Mouse (Mus musculus) layer of hippocampus, adult 2 months (tissue): ENCODE results near the gene Ube2e1. TPM values are rescaled to one million over a fixed set of nuclear protein-coding genes. Genes with fewer than 3 reads are reported as not detected.

Experiments used
- DNase-seq, 2 experiments: peaks; one replicate each; pipeline ENCODE4 v3.0.0; 2022; ENCODE audit warnings: low spot score in 2 of 2
- H3K27ac ChIP-seq: fragments of 200-600 bp; 2 replicates; pipeline ENCODE4 v1.8.1; 2022
- H3K4me3 ChIP-seq: fragments of 200-600 bp; 2 replicates; pipeline ENCODE4 v1.8.1; 2022; ENCODE audit warnings: mild to moderate bottlenecking
- CTCF ChIP-seq: fragments of 200-600 bp; conservative IDR thresholded peaks from 2 replicates; pipeline ENCODE4 v1.8.1; 2022; ENCODE audit warnings: antibody characterized with exemption, mild to moderate bottlenecking, moderate library complexity
- total RNA-seq, 2 experiments: library from RNA; stranded (reverse); gene quantifications; 2 replicates each; pipeline ENCODE4 v1.2.3; 2021

The Ube2e1 gene
- total RNA-seq, 2 experiments from 2014 or later, result 114 to 115 TPM

DNA sequence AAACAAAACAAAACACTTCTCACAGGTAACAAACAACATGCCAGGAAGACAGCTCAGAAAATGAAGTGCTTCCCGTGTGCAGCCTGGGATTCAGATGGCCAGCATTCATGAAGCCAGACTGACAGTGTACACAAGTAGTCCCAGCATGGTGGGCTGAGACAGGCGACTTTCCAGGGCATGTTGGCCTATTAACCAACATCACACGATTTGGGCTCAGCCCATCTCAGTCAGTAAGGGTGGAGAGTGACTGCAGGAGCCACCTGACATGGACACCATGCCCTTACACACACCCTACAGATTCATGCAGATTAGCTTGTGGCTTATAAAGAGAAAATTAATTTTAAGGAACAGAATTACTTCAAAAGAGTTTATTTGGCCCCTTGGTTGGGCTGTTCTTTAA lies 28.9 kb downstream of the Ube2e1 start:
- Histone ChIP-seq H3K4me3 (no peak overlapping the region), H3K27ac (peak overlapping the region; percentile 79; the same call in 1 of the 2 replicates)
- no peak for DNase-seq
- TF ChIP-seq CTCF, result no peak

DNA sequence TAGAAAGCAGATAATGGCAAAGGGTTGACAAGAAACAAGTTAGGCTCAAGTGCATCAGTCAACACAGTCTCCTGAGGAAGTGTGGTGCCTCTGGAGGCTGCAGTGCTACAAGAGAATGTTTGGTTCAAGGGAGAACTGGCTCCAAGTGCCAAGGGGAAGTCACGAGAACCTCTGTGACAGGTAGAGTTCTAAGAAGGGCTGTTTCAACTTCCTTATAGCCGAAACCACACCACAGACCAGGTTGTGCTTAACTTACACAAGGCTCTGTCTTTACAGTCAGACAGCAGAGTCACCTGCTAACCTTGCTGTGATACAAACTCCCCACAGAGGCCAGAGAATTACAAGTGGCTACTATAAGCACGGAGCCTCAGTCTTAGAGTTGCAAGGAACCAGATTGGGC lies 30.1 kb downstream of the Ube2e1 start:
- H3K27ac ChIP-seq, result no peak overlapping the region; the same call in 1 of the 2 replicates
- no peak for TF ChIP-seq CTCF
- DNase-seq, result no peak
- no peak overlapping the region for H3K4me3 ChIP-seq

GRCm38 (mm10) chr14:18300676-18301075 lies 31.0 kb downstream of the Ube2e1 start:
- no peak for DNase-seq

DNA sequence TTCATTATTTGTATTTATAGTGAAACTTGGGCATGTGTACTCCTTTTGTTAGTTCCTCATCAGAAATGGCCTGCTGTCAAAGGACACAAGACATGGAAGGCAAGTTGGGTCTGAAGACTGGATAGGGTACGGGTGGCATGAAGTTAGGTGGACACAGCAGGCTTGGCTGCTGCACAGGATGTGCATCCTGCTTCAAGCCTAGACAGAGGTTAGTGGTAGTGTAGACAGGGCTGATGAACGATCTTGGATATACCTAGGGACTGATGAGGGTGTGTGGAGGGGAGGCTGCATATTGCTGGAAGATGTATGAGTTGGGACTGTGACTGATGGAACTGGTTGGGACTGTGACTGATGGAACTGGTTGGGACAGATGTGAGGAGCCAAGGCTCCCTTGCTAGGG lies 32.8 kb downstream of the Ube2e1 start:
- TF ChIP-seq CTCF, result no peak
- H3K4me3 ChIP-seq, result no peak overlapping the region
- no peak for DNase-seq
- H3K27ac ChIP-seq, result no peak overlapping the region

More at GRCm38 (mm10) chr14:18300676-18301075, 31.0 kb downstream of the Ube2e1 start:
- Histone ChIP-seq H3K27ac (no peak overlapping the region), H3K4me3 (no peak overlapping the region)
- TF ChIP-seq CTCF, result peak; percentile 51

- no peak for TF ChIP-seq CTCF
- Histone ChIP-seq H3K27ac (no peak overlapping the region), H3K4me3 (no peak overlapping the region)
- no peak for DNase-seq
Observed at GRCm38 (mm10) chr14:18297441-18297840, 34.2 kb downstream of the Ube2e1 start.

DNA sequence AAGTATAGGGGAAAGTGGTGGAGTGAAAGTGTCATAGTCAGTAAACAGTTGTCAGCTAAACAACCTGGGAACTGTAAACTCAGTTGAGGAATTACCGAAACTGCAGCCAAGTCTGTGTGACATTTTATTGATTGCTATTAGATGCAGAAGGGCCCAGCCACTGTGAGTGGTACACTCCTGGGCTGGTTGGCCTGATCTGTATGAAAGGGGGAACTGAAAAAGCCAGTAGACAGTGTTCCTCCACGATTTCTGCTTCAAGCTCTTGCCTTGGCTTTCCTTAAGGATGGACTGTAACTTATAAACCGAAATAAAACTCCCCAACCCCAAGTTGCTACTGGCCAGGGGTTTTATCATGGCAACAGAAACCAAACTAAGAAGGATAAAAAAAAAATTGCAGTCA lies 39.1 kb downstream of the Ube2e1 start:
- Histone ChIP-seq H3K4me3 (no peak overlapping the region), H3K27ac (no peak overlapping the region)
- no peak for DNase-seq
- no peak for TF ChIP-seq CTCF

- no peak for TF ChIP-seq CTCF
- Histone ChIP-seq H3K27ac (no peak overlapping the region), H3K4me3 (no peak overlapping the region)
- no peak for DNase-seq
Observed at GRCm38 (mm10) chr14:18292111-18292510, 39.5 kb downstream of the Ube2e1 start.

- Histone ChIP-seq H3K27ac (no peak overlapping the region), H3K4me3 (no peak overlapping the region)
- DNase-seq, result no peak
- TF ChIP-seq CTCF, result no peak
Observed at GRCm38 (mm10) chr14:18287391-18287790, 44.3 kb downstream of the Ube2e1 start.

DNA sequence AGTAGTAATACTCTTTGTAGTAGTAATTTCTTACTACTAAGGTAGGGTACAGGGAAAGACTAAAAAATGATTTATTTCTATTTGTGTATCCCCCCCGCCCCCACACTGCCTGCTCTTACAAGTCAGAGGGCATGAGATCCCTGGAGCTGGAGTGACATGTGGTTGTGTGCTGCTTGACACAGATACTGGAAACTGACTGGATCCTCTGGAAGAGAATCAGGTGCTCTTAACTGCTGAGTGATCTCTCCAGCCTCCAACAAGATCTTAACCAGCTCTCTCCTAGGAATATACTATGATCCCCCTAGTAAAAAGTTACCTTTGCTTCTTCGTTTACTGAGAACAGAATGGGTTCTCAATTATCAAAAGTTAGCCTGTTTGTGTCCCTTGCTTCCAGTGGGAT lies 45.2 kb downstream of the Ube2e1 start:
- H3K4me3 ChIP-seq, result no peak overlapping the region
- no peak for TF ChIP-seq CTCF
- DNase-seq, result no peak
- H3K27ac ChIP-seq, result no peak overlapping the region

- TF ChIP-seq CTCF, result no peak
- Histone ChIP-seq H3K27ac (no peak overlapping the region), H3K4me3 (no peak overlapping the region)
- DNase-seq, result no peak
Observed at GRCm38 (mm10) chr14:18285476-18285875, 46.2 kb downstream of the Ube2e1 start.

DNA sequence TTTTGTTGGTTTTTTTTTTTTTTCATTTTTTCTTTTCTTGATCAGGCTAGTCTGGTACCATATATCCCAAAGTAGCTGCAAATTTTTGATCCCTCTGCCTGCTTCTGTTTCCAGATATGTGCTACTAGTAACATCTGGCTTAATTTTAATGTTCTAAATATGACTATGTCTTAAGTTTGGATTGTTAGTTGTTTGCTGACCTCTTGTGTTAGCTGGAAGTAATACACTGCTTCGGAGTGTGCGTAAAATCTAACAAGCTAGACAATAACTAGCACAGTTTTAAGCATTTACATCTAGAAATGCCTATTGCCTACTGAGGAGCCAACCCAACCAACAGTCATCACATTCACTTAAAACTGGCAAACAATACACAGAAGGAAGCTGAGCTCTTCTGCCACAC lies 47.1 kb downstream of the Ube2e1 start:
- DNase-seq, result no peak
- peak; percentile 81 for TF ChIP-seq CTCF
- Histone ChIP-seq H3K27ac (no peak overlapping the region), H3K4me3 (no peak overlapping the region)

GRCm38 (mm10) chr14:18280375-18280774 lies 51.3 kb downstream of the Ube2e1 start:
- no peak overlapping the region for H3K4me3 ChIP-seq
- TF ChIP-seq CTCF, result no peak
- no peak overlapping the region for H3K27ac ChIP-seq
- no peak for DNase-seq

DNA sequence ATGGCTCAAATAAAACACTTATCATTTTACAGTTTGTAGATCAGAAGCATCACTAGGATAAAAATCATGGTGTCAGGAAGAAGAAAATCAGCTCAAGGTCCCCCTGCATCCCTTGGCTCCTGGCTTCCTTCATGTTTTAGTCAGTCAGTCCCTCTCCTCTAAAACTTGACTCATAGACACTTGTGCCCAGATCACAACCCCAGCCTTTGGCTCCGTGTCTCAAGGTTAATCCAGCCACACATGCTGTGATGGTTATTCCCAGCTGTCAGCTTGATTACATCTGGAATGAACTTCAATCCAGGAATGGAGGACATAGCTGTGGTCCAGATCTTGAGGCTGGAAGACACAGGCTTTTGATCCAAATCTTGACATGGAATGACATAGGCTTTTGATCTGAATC lies 57.1 kb downstream of the Ube2e1 start:
- no peak for DNase-seq
- H3K27ac ChIP-seq, result no peak overlapping the region
- no peak for TF ChIP-seq CTCF
- no peak overlapping the region for H3K4me3 ChIP-seq

DNA sequence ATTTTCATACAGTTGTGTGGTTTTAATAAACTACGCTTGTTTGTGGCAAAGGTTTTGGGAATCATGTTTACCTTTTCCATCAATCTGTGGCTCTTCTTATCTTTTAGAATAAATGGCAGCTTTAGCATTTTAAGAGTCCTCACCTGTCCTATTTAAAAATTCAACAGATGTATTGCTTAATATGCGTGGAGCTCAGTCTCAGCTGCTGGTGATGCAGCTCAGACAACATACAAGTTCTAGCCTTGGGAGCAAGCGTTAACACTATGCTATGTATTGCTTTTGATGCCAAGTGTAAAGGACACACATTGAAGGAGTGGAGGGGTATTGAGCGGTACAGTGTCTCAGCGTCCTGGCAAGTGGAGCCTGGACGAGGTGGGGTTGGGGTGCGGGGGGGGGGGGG lies 60.0 kb downstream of the Ube2e1 start:
- peak overlapping the region; percentile 72 for H3K4me3 ChIP-seq
- no peak for DNase-seq
- peak overlapping the region; percentile 93 for H3K27ac ChIP-seq
- TF ChIP-seq CTCF, result no peak
